Mouse (Mus musculus): ENCODE measurements around the gene Cdkn2d. TPM values are rescaled to one million over a fixed set of nuclear protein-coding genes. Genes with fewer than 3 reads are reported as not detected.
"Not testable (repeated sequence)": the region's sequence is repeated elsewhere in the genome, so short reads cannot be mapped to it uniquely, and the experiment has no call there.

Gene Cdkn2d
- polyA plus RNA-seq, 1 experiment: 11.1 TPM

DNA sequence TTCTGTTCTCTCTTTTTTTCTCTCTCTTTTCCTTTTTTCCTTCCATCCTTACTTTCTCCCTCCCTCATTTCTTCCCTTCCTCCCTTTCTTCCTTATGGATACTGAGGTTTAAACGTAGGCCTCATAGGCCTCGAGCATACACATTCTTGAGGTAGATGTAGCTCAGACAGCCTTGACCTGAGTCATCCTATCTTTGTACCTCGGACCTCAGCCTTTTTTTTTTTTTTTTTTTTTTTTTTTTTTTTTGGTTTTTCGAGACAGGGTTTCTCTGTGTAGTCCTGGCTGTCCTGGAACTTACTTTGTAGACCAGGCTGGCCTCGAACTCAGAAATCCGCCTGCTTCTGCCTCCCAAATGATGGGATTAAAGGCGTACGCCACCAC lies 31.7 kb upstream of the Cdkn2d start:
- H3K4me3 ChIP-seq (ENCODE audit: insufficient read depth, low read depth, low read length); H3K27ac ChIP-seq (replicated peaks; ENCODE audit: low read depth, low read length): not testable (repeated sequence)
- peaks cover 10% of the 10 kb centered on the region for H3K4me1 ChIP-seq (ENCODE audit: control insufficient read depth, insufficient read depth, insufficient read length, low read length)

DNA sequence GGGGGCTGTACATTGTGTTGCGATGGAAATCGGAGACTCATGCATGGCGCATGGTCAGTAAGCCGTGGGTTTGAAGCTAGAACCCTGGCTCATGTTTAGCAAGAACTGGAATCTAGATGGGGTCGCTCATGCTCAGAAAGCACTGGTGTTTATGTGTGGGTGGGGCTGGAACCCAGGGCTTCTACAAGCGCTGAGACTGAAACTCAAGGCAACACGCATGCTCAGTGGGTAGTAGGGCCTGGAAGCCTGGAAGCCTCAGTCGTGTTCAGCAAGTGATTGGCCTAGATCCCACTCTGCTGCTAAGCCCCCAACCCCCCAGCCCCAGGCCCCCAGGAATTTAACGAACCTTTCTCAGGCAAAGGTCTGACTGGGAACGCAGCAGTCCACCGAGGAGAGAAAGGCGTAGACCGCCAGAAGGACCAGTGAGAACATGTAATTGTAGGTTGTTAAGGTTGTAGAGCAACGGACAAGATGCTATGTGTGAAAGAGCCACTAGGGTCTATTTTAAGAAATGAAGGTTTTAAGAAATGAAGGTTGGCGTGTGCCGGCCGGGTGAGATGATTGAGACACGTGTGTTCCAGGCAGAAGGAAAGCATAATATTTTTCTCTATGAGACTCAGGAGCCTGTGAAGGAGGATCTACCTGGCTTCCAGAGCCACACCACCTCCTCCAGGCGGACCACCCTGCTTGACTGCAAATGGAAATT lies 31.2 kb upstream of the Cdkn2d start:
- Histone ChIP-seq H3K4me1 (ENCODE audit: control insufficient read depth, insufficient read depth, insufficient read length, low read length) (peaks cover 10% of the 10 kb centered on the region), H3K4me3 (ENCODE audit: insufficient read depth, low read depth, low read length) (peak overlapping the region; percentile 95; the same call in 1 of the 2 replicates), H3K27ac (replicated peaks; ENCODE audit: low read depth, low read length) (peak overlapping the region; percentile 56; the same call in 1 of the 2 replicates)

DNA sequence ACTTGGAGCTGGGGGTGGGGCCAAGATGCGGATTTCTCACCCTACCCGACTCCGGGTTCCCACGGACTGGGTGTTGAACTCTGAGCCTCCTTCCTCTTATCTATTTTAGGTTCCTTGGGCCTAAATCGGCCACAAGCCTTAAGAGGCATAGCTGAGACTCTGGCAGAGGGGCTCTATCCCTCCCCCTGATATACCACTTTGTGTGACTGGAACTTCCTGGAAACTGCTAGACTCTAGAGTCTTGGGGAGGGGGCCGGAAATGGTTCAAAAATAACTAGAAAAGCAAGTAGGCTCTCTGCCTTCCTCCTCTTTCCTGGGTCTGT lies 30.3 kb upstream of the Cdkn2d start:
- H3K27ac ChIP-seq (replicated peaks; ENCODE audit: low read depth, low read length): peak overlapping the region; percentile 56
- peak overlapping the region; percentile 95 for H3K4me3 ChIP-seq (ENCODE audit: insufficient read depth, low read depth, low read length)
- peaks cover 10% of the 10 kb centered on the region for H3K4me1 ChIP-seq (ENCODE audit: control insufficient read depth, insufficient read depth, insufficient read length, low read length)

DNA sequence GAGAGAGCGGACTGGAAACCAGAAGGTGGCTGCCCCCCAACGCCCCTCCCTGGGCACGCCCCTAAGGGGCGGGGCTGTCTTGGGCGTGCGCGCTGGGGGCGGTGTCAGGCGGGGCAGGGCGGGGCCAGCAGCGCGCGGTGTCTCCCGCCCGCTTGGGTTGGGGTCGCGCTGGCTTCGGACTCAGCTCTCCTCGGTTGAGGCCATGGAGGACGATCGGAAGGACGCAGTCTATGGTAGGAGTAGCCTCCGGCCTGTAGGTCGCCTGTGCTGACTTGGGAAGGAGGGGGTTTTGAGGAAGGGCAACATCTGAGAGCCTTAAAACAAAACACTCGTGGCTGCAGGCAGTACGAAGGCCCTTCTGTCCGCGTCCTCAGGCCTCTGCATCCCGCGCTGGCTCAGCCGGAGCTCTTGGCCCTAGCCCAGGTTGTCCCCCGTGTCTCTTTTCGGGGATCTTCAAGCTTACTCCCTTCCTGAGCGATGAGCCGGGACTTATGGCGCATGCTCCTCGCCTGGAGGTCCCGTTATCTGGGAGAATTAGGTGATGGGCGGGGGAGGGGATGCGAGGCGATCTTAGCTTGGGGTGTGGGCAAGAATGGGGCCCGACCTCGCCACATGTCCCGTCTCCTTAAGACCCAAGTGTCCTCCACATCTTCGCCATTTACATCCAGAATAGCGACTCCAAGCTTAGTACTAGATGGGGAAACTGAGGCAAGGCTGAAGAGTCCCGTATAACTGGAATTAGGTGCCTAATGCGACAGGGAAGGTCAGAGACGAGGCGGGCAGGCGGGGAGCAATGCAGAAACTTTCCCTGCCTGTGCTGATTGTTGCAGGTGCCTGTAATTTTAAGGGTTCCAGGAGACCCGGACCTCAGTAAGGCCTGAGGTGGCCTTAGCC lies 29.7 kb upstream of the Cdkn2d start, which contains the start of gene Slc44a2:
Gene Slc44a2, plus strand, starts transcription at position 80 of the 894 bp plus-strand sequence.
- Histone ChIP-seq H3K4me3 (ENCODE audit: insufficient read depth, low read depth, low read length) (peak within 1 kb of the TSS; percentile 95), H3K27ac (replicated peaks; ENCODE audit: low read depth, low read length) (peak within 1 kb of the TSS; percentile 56), H3K4me1 (ENCODE audit: control insufficient read depth, insufficient read depth, insufficient read length, low read length) (peaks cover 10% of the 10 kb centered on the region)

DNA sequence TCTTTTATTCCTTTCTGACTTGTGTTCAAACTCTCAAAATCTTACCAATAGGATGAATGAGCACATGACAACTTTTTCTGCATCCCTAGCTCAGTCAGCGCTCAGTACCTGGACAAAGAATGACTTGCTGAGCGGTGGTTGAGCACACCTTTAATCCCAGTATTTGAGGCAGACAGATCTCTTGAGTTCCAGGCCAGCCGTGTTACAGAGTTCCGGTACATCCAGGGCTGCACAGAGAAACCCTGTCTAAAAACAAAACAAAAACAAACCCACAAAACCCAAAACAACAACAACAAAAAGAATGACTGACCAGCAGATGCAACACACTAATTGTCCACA lies 29.0 kb upstream of the Cdkn2d start:
- peaks cover 10% of the 10 kb centered on the region for H3K4me1 ChIP-seq (ENCODE audit: control insufficient read depth, insufficient read depth, insufficient read length, low read length)
- peak overlapping the region; percentile 95 for H3K4me3 ChIP-seq (ENCODE audit: insufficient read depth, low read depth, low read length)
- no peak overlapping the region for H3K27ac ChIP-seq (replicated peaks; ENCODE audit: low read depth, low read length)

DNA sequence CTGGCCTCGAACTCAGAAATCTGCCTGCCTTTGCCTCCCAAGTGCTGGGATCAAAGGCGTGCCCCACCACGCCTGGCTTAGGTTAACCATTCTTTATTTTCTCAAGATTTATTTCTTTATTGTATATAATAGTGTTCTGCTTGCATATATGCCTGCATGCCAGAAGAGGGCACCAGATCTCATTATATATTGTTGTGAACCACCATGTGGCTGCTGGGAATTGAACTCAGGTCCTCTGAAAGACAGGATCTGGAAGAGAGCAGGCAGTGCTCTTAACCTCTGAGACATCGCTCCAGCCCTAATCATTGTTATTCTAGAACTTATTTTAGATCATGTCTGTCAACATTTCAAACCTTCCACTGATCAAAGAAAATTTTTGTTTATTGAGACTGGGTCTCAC lies 28.3 kb upstream of the Cdkn2d start:
- peaks cover 9% of the 10 kb centered on the region for H3K4me1 ChIP-seq (ENCODE audit: control insufficient read depth, insufficient read depth, insufficient read length, low read length)
- H3K27ac ChIP-seq (replicated peaks; ENCODE audit: low read depth, low read length): no peak overlapping the region
- H3K4me3 ChIP-seq (ENCODE audit: insufficient read depth, low read depth, low read length): no peak overlapping the region

DNA sequence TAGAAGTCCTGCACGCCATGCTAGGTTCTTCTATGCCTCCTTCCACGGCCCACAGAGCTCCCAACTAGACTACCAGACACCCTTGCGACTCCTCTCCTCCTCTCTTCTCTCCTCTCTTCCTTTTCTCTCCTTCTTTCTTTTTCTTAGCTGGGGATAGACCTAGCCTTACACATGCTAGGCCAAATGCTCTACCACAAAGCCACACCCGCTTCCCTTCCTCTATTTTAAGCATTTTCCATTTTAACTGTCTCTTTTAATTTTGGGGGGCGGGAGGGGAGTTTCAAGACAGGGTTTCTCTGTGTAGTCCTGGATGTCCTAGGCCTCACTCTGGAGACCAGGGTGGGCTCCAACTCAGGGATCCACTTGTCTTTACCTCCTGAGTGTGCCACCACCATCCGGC lies 27.6 kb upstream of the Cdkn2d start:
- no peak overlapping the region for H3K27ac ChIP-seq (replicated peaks; ENCODE audit: low read depth, low read length)
- 0 out of 2 replicates have a peak, but pooled peaks cover 4% of the 10 kb centered on the region for H3K4me1 ChIP-seq (ENCODE audit: control insufficient read depth, insufficient read depth, insufficient read length, low read length)
- no peak overlapping the region for H3K4me3 ChIP-seq (ENCODE audit: insufficient read depth, low read depth, low read length)

DNA sequence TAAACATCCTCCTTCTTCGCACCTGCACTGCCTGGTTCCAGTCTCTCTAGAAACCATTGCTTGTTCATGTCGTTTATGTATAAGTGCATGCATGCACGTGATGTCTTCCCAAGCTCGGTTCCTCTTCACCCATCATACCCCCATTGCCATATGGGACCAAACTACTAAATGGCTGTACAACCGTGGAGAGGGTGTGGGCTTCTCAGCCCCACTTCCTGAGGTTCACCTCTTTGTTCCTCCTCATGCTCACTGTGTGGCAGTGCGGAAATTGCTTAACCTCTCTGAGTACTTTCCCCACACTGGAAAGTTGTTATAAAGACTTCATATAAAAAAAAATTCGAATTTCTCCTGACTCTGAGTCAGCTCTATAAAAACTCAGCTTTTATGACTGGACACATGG lies 25.5 kb upstream of the Cdkn2d start:
- Histone ChIP-seq H3K27ac (replicated peaks; ENCODE audit: low read depth, low read length) (no peak overlapping the region), H3K4me3 (ENCODE audit: insufficient read depth, low read depth, low read length) (no peak overlapping the region), H3K4me1 (ENCODE audit: control insufficient read depth, insufficient read depth, insufficient read length, low read length) (0 out of 2 replicates have a peak, but pooled peaks cover 2% of the 10 kb centered on the region)

DNA sequence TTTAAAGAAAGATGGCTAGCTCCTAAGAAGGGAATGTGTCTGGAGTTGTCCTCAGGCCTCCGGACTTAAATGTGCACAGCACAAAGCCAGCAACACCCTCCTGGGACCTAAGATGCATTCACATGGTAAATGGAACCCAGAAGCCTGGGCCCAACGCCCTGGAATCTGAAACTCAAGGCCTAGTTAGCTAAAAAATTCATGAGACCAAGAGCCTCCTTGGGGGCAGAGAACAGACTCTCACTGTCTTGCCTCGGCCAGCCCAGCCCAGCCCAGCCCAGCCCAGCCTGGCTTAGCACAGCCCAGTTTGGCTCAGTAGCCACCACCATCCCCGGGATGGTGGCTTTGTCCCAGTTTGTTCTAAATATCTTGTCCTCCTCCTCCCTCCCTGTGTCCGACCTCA lies 24.2 kb upstream of the Cdkn2d start:
- H3K4me1 ChIP-seq (ENCODE audit: control insufficient read depth, insufficient read depth, insufficient read length, low read length): 0 out of 2 replicates have a peak, but pooled peaks cover 2% of the 10 kb centered on the region
- H3K4me3 ChIP-seq (ENCODE audit: insufficient read depth, low read depth, low read length): no peak overlapping the region
- no peak overlapping the region for H3K27ac ChIP-seq (replicated peaks; ENCODE audit: low read depth, low read length)

DNA sequence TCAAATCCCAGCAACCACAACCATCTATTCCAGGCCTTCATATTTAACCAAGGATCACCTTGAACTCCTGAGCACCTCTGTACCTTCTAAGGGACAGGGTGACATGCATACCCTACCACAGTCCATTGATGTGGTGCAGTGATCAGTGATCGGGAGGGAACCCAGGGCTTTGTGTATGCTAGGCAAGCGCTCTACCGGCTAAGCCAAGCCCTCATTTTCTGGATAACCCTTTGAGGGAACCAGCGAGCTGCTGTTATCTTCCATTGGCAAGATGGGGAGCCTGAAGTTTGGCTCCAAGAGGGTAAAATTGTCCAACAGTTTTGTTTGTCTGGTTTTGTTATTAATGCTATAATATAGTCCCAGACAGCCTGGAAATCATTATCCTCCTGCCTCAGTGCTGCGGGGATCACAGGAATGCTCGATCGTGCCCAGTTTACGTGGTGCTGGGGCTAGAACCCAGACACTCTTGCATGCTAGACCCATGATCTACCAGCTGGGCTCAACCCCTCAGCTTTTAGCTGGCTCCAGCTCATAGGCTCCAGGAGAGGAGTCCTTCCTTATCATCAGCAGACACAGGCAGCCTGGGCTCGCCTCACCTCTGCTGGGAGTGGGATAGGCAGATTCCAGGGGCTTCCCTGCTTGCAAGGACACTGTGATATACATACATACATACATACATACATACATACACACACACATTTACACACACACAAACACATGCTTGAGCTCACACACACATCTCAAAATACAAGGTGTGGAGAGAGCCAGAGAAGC lies 23.3 kb upstream of the Cdkn2d start:
- Histone ChIP-seq H3K4me3 (ENCODE audit: insufficient read depth, low read depth, low read length) (no peak overlapping the region), H3K4me1 (ENCODE audit: control insufficient read depth, insufficient read depth, insufficient read length, low read length) (no peaks in the 10 kb centered on the region), H3K27ac (replicated peaks; ENCODE audit: low read depth, low read length) (no peak overlapping the region)

DNA sequence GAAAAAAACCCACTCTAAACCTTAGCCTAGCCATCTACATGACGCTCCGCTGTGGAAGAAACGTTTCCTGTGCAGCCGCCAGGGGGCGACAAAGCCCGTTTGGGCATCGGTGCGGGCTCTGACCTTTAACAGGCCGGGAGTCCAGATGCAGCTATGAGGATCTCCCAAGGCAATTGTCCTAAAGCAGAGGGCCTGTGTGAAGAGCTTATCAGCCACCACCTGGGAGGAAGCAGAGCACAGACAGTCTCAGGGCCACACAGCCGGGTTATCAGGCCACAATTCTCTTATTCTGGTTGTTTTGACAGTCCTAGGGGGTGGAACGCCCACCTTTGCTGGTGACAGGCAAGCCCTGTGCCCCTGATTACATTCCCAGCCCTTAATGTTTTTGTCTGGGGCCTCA lies 22.2 kb upstream of the Cdkn2d start:
- Histone ChIP-seq H3K4me3 (ENCODE audit: insufficient read depth, low read depth, low read length) (no peak overlapping the region), H3K4me1 (ENCODE audit: control insufficient read depth, insufficient read depth, insufficient read length, low read length) (no peaks in the 10 kb centered on the region), H3K27ac (replicated peaks; ENCODE audit: low read depth, low read length) (no peak overlapping the region)

DNA sequence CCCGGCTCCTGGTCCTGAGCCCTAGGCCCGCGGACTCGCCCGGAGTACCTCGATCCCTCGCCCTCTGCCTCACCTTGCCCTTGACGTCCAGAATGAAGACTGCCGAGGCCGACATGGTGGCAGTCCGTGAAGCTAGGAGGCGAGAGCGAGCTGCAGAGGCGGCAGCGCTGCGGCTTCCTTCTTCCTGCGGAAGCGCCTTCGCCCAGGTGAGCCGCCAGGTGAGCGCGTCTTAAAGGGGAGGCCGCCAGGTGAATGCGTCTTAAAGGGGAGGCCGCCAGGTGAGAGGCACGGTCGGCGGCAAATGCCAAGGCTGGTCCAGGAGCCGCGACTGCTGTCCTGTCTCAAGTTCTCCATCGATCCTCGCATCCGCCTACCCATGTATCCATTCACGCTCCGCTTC lies 20.9 kb upstream of the Cdkn2d start, which contains the start of gene Ap1m2:
Gene Ap1m2, minus strand, starts transcription at position 204 of the 400 bp plus-strand sequence.
- H3K4me3 ChIP-seq (ENCODE audit: insufficient read depth, low read depth, low read length): no peak within 1 kb of the TSS
- no peaks in the 10 kb centered on the region for H3K4me1 ChIP-seq (ENCODE audit: control insufficient read depth, insufficient read depth, insufficient read length, low read length)
- no peak within 1 kb of the TSS for H3K27ac ChIP-seq (replicated peaks; ENCODE audit: low read depth, low read length)

DNA sequence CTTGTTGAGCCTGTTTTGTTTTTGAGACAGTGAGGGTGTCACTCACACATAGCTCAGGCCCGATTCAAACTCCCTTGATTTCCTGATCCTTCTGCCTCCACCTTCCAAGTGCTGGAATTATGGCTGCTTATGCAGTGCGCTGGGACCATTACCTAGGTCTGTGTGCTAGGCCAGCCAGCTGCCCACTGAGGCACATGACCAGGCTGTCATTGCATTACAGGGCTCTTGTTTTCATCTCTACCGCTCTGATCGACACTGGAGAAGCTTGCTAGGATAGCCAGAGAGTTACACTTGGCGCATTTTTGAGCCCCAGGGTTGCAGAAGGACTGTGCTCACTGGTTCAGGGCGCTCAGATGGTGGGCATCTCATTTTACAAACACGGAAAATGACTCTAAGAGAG lies 20.5 kb upstream of the Cdkn2d start:
- Histone ChIP-seq H3K4me1 (ENCODE audit: control insufficient read depth, insufficient read depth, insufficient read length, low read length) (no peaks in the 10 kb centered on the region), H3K27ac (replicated peaks; ENCODE audit: low read depth, low read length) (no peak overlapping the region), H3K4me3 (ENCODE audit: insufficient read depth, low read depth, low read length) (no peak overlapping the region)

DNA sequence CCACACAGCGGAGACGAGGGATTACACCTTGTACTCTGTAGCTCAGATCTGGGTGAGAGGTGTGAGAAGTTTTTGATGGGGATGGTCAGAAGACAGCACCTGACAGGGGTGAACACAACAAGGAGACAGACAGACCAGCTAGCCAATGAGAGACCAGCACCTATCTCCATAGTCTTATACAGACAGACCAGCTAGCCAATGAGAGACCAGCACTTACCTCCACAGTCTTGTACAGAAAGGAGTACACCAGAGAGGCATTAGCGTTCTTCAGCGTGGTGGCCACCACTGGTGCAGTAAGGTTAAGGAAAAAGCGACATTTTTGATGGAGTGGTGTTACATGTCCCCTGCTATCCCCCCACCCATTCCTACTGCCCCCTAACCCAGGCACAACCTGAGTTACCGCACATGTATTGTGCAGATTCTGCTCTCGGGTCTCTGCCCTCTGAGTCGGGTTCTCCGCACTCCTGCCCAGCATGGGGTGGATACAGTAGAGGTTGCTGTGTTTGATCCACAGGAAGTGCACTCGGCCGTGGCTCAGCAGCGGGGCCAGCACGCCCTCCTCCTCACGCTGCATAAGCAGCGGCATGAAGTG lies 18.0 kb upstream of the Cdkn2d start:
- no peak overlapping the region for H3K4me3 ChIP-seq (ENCODE audit: insufficient read depth, low read depth, low read length)
- H3K27ac ChIP-seq (replicated peaks; ENCODE audit: low read depth, low read length): no peak overlapping the region
- H3K4me1 ChIP-seq (ENCODE audit: control insufficient read depth, insufficient read depth, insufficient read length, low read length): no peaks in the 10 kb centered on the region

DNA sequence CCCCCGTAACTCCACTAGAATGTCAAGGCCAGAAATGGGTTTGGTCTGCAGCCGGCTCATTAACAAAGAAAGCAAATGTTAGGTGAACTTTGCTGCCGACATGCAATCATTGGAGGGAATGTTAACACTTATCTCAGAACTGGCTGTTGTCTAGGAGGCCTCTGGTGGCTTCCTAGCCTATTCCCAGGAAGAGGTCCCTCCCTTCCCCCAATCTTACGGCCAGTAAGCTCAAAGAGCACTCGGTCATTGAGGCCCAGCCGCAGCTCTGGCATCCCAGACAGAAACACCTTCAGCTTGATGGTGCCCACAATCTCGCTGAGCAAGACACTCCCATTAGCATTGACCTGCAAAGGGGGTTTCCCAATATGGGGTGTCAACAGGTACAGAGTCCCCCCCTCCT lies 13.9 kb upstream of the Cdkn2d start:
- no peaks in the 10 kb centered on the region for H3K4me1 ChIP-seq (ENCODE audit: control insufficient read depth, insufficient read depth, insufficient read length, low read length)
- H3K27ac ChIP-seq (replicated peaks; ENCODE audit: low read depth, low read length): no peak overlapping the region
- H3K4me3 ChIP-seq (ENCODE audit: insufficient read depth, low read depth, low read length): no peak overlapping the region

Measured in brown adipose tissue, adult 24 weeks (tissue).